Mouse (Mus musculus) G1E (cell line): ENCODE measurements around the gene Lrp10.

ENCODE experiments used
- CTCF ChIP-seq: IDR thresholded peaks from 2 replicates; pipeline ENCODE4 v1.5.1; 2012; ENCODE audit warnings: low read depth, low read length, inconsistent platforms, mixed read lengths
- GATA1 ChIP-seq: IDR thresholded peaks from 2 replicates; pipeline ENCODE4 v1.6.1; 2012; ENCODE audit warnings: borderline replicate concordance, low read length, inconsistent platforms, mixed read lengths
- GATA2 ChIP-seq: IDR thresholded peaks from 2 replicates; pipeline ENCODE4 v1.6.1; 2012; ENCODE audit warnings: low read depth, low read length, inconsistent platforms, borderline replicate concordance
- TAL1 ChIP-seq: conservative IDR thresholded peaks from 2 replicates; pipeline ENCODE4 v1.6.1; 2012; ENCODE audit warnings: low read depth, low read length, inconsistent platforms, mixed read lengths

- no peak for TF ChIP-seq CTCF
- TF ChIP-seq GATA1 = no peak
- TF ChIP-seq TAL1 = no peak
- TF ChIP-seq GATA2 = no peak
Measured at GRCm38 (mm10) chr14:54445476-54445875, 18.5 kb upstream of the Lrp10 start.
